Mouse (Mus musculus) cerebellum, adult 9-11 months (tissue): ENCODE data around the gene Crmp1.
A peak's percentile ranks its signal among the peaks of the same experiment; 100 is the strongest.

Experiments used
- DNase-seq: peaks from one replicate; pipeline ENCODE4 v3.0.0; 2022

The Crmp1 gene

GRCm38 (mm10) chr5:37241651-37242151, at the start of gene Crmp1:
Gene Crmp1 (plus strand): TSS chr5:37241940.
- DNase-seq: peak; percentile 98

- no peak for DNase-seq
Observed at GRCm38 (mm10) chr5:37196196-37196595, 45.5 kb upstream of the Crmp1 start.

- no peak for DNase-seq
Observed at GRCm38 (mm10) chr5:37196666-37197250, 45.0 kb upstream of the Crmp1 start.

- DNase-seq: no peak
Observed at GRCm38 (mm10) chr5:37197423-37197822, 44.3 kb upstream of the Crmp1 start.

GRCm38 (mm10) chr5:37198011-37198688, 43.6 kb upstream of the Crmp1 start:
- DNase-seq: no peak

GRCm38 (mm10) chr5:37202285-37202684, 39.5 kb upstream of the Crmp1 start:
- DNase-seq: no peak

GRCm38 (mm10) chr5:37204886-37205285, 36.9 kb upstream of the Crmp1 start:
- DNase-seq: no peak

- DNase-seq: no peak
Observed at GRCm38 (mm10) chr5:37205420-37205819, 36.3 kb upstream of the Crmp1 start.

- no peak for DNase-seq
Observed at GRCm38 (mm10) chr5:37206364-37206763, 35.4 kb upstream of the Crmp1 start.

- no peak for DNase-seq
Observed at GRCm38 (mm10) chr5:37212938-37213708, 28.6 kb upstream of the Crmp1 start.

- no peak for DNase-seq
Observed at GRCm38 (mm10) chr5:37213709-37214103, 28.0 kb upstream of the Crmp1 start.

- no peak for DNase-seq
Observed at GRCm38 (mm10) chr5:37214614-37215013, 27.1 kb upstream of the Crmp1 start.

- DNase-seq: no peak
Observed at GRCm38 (mm10) chr5:37215276-37215675, 26.5 kb upstream of the Crmp1 start.

- DNase-seq: no peak
Observed at GRCm38 (mm10) chr5:37219615-37220014, 22.1 kb upstream of the Crmp1 start.

GRCm38 (mm10) chr5:37220575-37220974, 21.2 kb upstream of the Crmp1 start:
- no peak for DNase-seq

GRCm38 (mm10) chr5:37221563-37221962, 20.2 kb upstream of the Crmp1 start:
- no peak for DNase-seq

- DNase-seq: no peak
Observed at GRCm38 (mm10) chr5:37222316-37222715, 19.4 kb upstream of the Crmp1 start.

- DNase-seq: no peak
Observed at GRCm38 (mm10) chr5:37225708-37226107, 16.0 kb upstream of the Crmp1 start.

GRCm38 (mm10) chr5:37227956-37228680, 13.6 kb upstream of the Crmp1 start:
- DNase-seq: no peak

- no peak for DNase-seq
Observed at GRCm38 (mm10) chr5:37228894-37229293, 12.8 kb upstream of the Crmp1 start.

- DNase-seq: no peak
Observed at GRCm38 (mm10) chr5:37233010-37233557, 8.7 kb upstream of the Crmp1 start.

- no peak for DNase-seq
Observed at GRCm38 (mm10) chr5:37238654-37239053, 3.1 kb upstream of the Crmp1 start.

GRCm38 (mm10) chr5:37240550-37240949, 1.2 kb upstream of the Crmp1 start:
- DNase-seq: peak; percentile 48
